Mouse (Mus musculus): Measurements from ENCODE around the gene Col24a1.

GRCm38 (mm10) chr3:145253066-145253465 lies 39.2 kb upstream of the Col24a1 start:
- TF ChIP-seq CTCF (conservative IDR thresholded peaks at IDR 0.05; ENCODE audit: low read length) (no peak), NANOG (IDR thresholded peaks at IDR 0.05; ENCODE audit: borderline replicate concordance, low read length) (no peak)
